Mouse (Mus musculus) adrenal gland, postnatal 36 days (tissue): ENCODE data around the gene Tmprss3. TPM values are rescaled to one million over a fixed set of nuclear protein-coding genes. Genes with fewer than 3 reads are reported as not detected.

Experiments
- DNase-seq, 2 experiments: peaks; one replicate each; pipeline ENCODE4 v3.0.0; 2021; ENCODE audit warnings: mixed read lengths in 1 of 2
- total RNA-seq, 2 experiments: library from RNA; stranded (reverse); gene quantifications; 2 replicates each; pipeline ENCODE4 v1.2.3; 2021

Gene Tmprss3
- total RNA-seq, 2 experiments from 2014 or later = not detected

DNA sequence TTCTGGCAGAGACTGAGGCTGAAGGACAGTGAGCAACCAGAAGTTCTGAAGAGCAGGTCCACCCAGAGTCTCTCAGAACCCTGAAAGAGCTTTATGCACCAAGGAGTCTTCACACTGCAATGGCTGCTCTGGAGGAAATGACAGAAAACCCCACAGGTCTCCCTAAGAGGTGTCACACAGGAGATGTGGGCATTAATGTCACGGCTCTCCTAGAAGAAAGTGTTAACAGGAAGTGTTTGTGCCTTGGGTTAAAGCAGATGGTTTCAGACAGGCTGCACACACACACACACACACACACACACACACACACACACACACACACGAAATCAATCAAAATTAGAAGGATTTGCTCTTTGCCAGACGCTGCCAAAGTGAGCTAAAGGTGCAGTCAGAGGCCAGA, 62.5 kb downstream of the Tmprss3 start:
- DNase-seq = no peak

DNA sequence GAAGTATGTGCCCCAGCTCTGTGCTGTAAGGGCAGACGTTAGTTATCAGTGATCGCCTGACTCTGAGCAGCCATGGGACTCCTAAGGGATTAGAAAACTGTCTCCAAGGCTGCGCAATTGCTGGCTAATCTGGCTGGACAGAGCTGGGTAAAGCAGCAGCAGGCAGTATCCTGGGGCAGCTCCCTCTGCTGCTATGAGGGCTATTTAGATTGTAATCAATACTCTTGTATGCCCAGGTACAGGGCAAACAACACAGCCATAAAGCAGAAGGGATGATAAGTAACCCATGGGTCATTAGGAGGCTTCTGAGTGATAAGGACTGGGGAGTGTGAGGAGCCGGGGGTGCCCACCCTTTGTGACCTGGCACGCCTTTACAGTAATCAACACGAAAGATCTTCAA, 63.9 kb downstream of the Tmprss3 start:
- no peak for DNase-seq

DNA sequence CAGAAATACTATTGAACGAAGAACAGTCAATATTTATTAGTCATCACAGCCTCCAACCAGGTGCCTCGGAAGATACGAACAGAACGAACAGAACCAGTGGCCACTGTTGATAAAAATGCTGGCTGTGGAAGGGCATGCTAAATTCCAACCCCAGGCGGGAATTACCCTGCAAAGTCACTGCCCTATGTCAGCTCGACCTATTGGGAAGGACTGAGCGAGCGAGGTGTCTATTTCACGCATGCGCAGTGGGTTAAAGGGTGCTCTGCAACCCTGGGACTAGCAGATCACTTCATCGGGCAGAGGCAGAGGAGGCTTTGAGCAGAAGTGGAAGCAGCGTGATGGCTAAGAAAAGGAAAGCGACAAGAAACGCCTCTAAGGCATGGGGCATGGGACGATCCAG, 65.0 kb downstream of the Tmprss3 start:
- no peak for DNase-seq

DNA sequence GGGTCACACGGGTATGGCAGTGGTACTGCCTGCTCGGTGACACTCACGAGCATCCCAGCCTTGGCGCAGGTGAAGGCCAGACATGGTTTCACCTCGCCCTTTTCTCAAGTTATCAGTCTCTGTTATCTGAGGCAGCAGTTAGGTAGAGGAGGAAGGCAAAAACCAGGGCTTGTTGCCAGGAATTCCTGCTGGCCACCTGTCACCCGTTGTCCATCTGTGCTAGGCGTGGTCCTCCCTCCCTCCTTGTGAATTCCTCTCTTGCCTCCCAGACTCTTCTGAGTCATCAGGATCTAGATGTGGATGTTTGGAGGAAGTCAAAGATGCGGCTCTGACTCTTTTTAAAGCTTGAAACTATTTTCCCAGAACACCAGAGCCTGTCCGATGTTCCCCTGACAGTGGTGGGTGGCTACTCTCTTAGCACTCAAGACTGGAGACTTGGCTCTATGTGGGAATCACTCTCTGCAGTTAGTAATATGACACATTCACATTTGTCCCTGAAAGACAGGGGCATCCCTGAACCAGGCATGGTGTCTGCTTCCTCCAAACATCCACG, 67.4 kb downstream of the Tmprss3 start:
- no peak for DNase-seq

DNA sequence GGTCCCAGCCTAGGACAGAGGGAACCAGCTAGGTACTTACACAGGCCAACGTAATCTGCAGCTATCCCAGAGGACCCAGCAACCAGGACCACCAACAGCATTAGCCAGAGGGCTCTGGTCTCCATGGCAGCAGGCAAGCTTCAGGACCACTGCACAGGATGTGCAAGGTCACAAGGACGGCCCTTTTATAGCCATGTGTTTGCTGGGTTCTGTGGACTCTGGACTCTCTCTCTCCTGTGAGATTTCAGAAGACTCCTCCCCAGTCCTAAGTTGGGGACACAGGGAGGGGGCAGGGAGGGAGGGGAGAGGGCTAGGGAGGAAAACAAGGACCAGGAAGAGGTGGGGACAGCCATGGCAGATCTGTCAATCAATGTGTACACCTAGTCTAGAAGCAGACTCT, 69.3 kb downstream of the Tmprss3 start, which contains the start of gene Tff3:
Tff3 (minus strand) TSS at position 195 of the 400 bp plus-strand sequence.
- DNase-seq = no peak

Other genes starting within 250 kb of the Tmprss3 start
- 1 to 10 TPM in 1 of 2 experiments, not detected in 1; 1.1 TPM for gene Umodl1, start 244.3 kb downstream of the Tmprss3 start, total RNA-seq
- gene Abcg1, start 141.3 kb downstream of the Tmprss3 start, total RNA-seq = 10 to 100 TPM; 10.0 to 12.7 TPM
- gene Tff3, start 69.3 kb downstream of the Tmprss3 start, total RNA-seq = not detected
- gene Tff2, start 54.7 kb downstream of the Tmprss3 start, total RNA-seq = not detected
- gene Tff1, start 33.7 kb downstream of the Tmprss3 start, total RNA-seq = not detected
- gene Ubash3a, start 8.9 kb upstream of the Tmprss3 start, total RNA-seq = under 1 TPM in 1 of 2 experiments, not detected in 1; 0.07 TPM
- 1 to 10 TPM; 4.8 to 5.2 TPM for gene Rsph1, start 78.4 kb upstream of the Tmprss3 start, total RNA-seq
- gene Slc37a1, start 87.8 kb upstream of the Tmprss3 start, total RNA-seq = 1 to 10 TPM; 7.0 to 9.8 TPM
- gene Pde9a, start 187.2 kb upstream of the Tmprss3 start, total RNA-seq = 1 to 10 TPM; 3.2 to 3.7 TPM